Mouse (Mus musculus): ENCODE data around the gene Apoo.
"Not testable (repeated sequence)": the region's sequence is repeated elsewhere in the genome, so short reads cannot be mapped to it uniquely, and the experiment has no call there.

The Apoo gene

GRCm38 (mm10) chrX:94366670-94367241, at the start of gene Apoo, which contains the start of gene Fam90a1b:
Gene Apoo (plus strand): TSS chrX:94367117.
Gene Fam90a1b (minus strand): TSS chrX:94366777.
- DNase-seq (ENCODE audit: low read depth): peak; percentile 92

DNA sequence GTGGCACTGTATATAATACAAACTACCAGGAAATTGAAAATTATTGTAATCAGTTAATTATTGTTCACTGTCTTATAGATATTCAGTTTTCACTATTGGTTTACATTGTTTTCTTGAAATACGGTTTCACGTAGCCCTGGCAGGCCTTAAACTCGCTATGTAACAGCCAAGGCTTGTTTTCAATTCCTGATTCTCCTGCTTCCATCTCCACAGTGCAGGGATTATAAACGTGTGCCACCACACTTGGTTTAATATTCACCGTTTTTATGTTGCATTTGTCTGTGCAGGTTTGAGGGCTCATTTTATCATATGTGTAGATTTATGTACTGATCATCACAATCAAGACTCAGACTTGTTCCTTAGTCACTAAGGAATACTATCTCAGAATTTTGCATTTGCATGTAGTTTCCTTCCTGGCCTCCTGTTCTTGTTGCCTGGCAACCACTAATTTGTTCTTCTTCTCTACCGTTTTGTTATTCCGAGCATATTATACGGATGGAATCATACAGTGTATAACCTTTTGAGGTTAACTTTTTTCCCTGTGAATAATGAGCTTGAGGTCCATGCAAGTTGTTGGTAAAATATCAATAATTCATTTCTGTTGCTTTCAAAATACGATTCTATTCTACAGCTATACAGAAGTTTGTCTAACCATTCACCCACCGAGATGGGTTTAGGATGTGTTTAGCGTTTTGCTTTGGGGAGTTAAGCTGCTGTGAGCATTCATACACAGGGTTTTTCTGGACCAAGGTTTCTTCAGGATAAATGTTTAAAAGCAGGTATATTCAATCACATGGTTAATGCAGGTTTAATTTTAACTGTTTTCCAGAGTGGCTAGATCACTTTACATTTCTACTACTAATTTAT, 45.6 kb upstream of the Apoo start:
- DNase-seq (ENCODE audit: low read depth): no peak

DNA sequence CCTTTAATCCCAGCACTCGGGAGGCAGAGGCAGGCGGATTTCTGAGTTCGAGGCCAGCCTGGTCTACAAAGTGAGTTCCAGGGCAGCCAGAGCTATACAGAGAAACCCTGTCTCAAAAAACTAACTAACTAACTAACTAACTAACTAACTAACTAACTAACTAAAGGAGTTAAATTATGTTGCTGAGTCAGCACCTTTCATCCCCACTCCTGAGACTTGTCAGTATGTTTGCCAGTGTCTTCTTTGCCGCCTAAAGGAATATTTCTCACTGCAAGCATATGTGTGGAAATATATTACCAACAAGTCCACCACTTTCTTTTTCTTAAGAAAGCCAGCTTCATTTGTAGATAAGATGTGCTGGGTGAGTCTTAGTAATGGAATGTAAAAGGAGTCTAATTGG, 23.3 kb upstream of the Apoo start:
- DNase-seq (ENCODE audit: low read depth): not testable (repeated sequence)

DNA sequence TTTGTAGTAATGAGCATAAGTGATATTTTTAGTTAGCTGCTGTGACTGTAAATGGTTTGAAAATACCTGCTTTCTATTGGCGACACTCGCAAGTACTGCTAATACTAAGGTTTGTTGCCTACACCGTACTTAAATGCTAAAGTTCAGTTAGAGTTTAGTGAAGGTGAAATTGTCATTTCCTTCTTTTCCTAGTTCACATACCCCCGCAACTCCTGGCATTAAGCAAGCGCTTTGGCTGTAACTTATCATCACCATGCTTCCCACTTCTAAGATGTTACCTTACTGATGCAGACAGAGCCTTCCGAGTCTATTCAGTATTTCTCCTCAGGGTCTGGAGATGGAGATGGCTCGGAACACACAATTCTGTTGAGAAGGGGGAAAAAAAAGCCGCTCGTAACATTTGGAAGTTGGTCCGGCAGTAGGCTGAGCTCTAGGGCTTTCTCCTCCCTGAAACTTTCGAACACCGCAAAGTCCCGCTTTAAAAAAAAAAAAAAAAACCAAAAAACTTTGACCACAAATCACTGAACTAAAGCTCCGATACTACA, 1.5 kb upstream of the Apoo start:
- DNase-seq (ENCODE audit: low read depth): no peak

DNA sequence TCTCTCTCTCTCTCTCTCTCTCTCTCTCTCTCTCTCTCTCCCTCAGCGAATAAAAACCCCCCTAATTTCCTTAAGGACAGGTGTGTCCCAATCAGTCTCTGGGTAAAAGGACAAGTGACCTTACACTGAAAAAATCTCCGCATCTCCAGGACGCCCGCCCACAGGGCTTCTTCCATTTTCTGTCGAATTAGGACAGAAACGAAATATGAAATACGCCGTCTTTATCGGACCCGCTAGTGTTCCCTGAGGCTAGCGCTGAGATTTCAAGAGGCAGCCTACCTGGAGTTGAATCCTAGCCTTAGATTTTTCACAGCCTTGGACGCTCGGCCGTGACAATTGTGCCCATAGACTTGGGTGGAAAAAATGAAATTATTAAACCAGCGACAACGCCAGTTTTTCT, 888 bp upstream of the Apoo start:
- DNase-seq (ENCODE audit: low read depth): no peak

- DNase-seq (ENCODE audit: low read depth): no peak
Observed at GRCm38 (mm10) chrX:94367248-94367647, 331 bp downstream of the Apoo start.

GRCm38 (mm10) chrX:94378734-94379133, 11.8 kb downstream of the Apoo start:
- no peak for DNase-seq (ENCODE audit: low read depth)

DNA sequence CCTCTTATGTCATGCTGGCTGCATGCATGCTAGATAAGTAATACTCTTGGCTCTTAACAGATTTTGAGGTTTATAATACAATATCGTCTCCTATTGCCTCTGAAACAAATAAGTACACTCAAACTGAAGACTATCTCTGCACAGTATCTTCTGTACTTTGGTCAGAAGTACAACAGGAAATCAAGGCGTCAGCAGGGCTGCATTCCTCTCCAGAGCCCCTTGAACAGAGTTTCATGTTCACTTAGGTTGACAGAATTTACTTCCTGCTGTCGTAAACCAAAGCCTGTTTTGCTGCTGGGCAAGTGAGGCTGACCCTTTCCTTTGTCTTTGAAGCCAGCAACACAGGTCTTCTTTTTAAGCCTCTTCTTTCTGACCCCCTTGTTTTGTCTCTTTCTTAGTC, 42.1 kb downstream of the Apoo start:
- DNase-seq (ENCODE audit: low read depth): no peak

DNA sequence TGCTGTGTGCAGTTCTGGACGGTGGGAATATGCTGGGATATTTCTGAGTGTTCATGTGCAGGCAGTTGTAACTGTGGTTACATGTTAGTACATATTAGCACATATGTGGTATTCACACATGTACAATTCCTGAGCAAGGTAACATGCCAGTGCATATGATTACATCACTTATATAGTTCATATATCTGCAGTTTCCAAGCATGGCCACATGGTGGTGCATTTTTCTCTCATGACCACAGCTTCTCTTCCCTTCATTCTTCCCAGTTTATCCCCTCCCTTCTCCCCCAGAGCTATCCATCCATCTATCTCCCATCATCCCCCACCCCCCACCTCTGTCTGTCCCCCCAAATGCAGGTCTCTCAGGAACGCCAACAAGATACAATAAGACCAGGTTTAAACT, 53.3 kb downstream of the Apoo start:
- peak; percentile 10 for DNase-seq (ENCODE audit: low read depth)

DNA sequence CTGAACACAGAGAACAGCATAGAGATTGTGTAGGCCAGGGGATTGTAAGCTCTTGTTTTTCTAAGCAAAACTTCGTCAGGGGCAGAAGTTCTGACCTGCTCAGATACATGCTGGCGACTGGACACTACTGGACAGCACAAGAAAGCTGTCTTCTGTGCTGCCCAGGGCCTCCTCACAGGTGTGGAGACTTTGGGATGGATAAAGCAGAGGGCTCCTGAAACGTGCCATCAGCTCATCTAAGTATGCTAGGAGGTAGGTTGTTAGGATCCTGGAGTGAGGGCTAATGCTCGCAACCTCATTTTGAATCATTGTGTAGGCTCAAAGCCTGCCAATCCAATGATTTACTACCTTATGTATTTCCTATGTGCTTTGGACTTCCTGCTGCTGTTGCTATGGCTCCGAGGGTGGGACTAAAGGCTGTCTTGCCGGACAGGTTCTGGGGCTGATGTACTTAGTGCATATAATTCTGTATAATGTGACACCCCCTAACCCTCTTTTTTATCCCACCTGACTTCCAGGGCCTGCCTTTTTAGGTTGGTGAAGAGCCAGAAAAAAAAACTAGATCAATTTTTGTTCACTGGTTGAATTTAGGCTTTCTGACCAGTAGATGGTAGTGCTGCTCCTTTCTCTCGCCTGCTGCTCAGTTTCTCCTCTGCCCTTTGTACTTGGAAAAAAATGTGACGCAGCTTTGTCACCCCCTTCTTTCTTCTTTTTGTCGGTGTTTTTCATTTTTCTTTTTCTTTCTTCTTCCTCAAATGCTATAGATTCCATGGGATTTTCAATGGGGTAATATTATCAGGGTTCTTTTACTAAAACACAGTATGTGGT, 64.8 kb downstream of the Apoo start:
- peak; percentile 20 for DNase-seq (ENCODE audit: low read depth)

DNA sequence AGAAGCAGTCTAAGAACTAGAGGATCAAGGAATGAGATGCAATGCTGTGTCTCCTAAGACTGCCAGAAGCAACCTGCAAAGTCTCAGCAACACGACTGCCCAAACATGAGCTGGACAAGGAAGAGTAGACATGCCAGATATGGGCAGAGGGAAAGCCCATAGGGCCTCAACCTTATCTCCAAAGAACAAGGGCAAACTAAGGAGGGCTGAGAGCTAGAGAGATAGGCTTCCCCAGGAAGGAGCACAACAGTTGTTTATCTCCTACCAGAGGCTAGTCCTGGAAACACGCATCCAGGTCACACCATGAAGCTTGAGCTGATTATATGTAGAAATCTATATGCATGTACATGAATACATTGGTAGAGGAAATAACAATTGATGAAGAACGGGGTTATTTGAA, 78.5 kb downstream of the Apoo start:
- DNase-seq (ENCODE audit: low read depth): not testable (repeated sequence)

DNA sequence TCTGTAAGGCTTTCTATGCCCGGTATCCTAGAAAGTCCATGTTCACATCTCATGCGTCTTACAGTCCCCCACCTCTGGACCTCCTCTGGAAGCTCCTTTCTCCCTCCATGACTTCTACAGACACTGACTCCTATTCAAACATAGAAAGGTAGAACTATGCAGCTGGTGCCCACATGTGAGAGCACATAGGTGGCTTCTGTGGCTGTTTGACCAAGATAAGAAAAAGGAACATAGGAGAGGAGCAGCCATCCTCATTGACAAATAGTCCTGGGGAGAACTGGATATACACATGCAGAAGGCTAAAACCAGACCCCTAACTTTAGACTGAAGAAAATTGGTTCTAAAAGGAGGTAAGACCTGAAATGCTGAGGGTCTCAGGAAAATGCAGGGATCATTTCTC, 79.1 kb downstream of the Apoo start:
- DNase-seq (ENCODE audit: low read depth): peak; percentile 8

GRCm38 (mm10) chrX:94450047-94450881, 83.3 kb downstream of the Apoo start:
- DNase-seq (ENCODE audit: low read depth): not testable (repeated sequence)

- DNase-seq (ENCODE audit: low read depth): no peak
Observed at GRCm38 (mm10) chrX:94459346-94459745, 92.4 kb downstream of the Apoo start.

DNA sequence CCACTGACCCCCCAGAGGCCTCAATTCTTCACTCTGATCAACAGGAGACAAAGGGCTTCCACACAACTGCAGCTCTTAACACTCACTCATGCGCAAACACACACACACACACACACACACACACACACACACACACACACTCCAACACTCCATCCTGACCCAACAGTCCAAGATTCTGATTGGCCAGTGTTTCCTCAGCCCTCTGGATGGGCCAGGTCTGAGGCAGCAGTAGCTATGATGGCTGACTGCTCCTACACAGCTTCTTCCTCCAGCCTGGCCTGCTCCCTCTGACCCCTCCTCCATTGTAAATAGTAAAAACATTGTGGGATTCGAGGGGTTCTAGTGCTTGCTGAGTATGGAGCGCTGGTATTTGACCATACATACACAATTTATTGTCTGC, 94.6 kb downstream of the Apoo start:
- not testable (repeated sequence) for DNase-seq (ENCODE audit: low read depth)

- not testable (repeated sequence) for DNase-seq (ENCODE audit: low read depth)
Observed at GRCm38 (mm10) chrX:94462604-94463429, 95.9 kb downstream of the Apoo start.

Data from c-Kit-positive CD71-positive TER-119-negative erythroid progenitor cells, embryonic 14.5 days (primary cell).